ENCODE assay signal across 33 mouse cellular contexts in the genomic region with DNA sequence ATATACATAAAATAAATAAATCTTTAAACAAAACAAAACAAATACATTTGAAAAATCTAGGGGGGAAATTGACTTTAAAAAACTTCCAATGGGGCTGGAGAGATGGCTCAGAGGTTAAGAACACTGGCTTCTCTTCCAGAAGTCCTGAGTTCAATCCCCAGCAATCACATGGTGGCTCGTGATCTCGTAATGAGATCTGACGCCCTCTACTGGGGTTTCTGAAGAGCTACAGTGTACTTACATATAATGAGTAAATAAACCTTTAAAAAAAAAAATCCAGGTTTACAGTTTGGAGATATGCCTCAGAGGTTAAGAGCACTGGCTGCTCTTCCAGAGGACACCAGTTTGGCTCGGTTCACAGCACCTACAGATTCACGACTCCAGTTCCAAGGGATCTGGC. TPM values are rescaled to one million over a fixed set of nuclear protein-coding genes. Genes with fewer than 3 reads are reported as not detected.
"Had no signal": no experiment of that assay in that cellular context is flagged by ENCODE, and none has a peak within 500 bp of the region (broad histone marks: within the 10 kb centered on the region; RNA-seq: fewer than 3 reads in every experiment).

No protein-coding gene starts in this region.

- H3K4me2 ChIP-seq: limb, embryonic 12.5 days; limb, embryonic 15.5 days; liver, embryonic 11.5 days; liver, embryonic 15.5 days; midbrain, embryonic 11.5 days; neural tube, embryonic 13.5 days; stomach, embryonic 15.5 days had no signal

- H3K27ac ChIP-seq: kidney, postnatal 0 days; limb, embryonic 12.5 days; limb, embryonic 15.5 days; liver, embryonic 15.5 days; neural tube, embryonic 13.5 days; stomach, embryonic 15.5 days had no signal

- H3K36me3 ChIP-seq: limb, embryonic 12.5 days; limb, embryonic 15.5 days; liver, embryonic 15.5 days; neural tube, embryonic 13.5 days; stomach, embryonic 15.5 days had no signal

- H3K27me3 ChIP-seq: limb, embryonic 12.5 days; limb, embryonic 15.5 days; liver, embryonic 15.5 days; neural tube, embryonic 13.5 days; stomach, embryonic 15.5 days had no signal

- DNase-seq: kidney, adult 18-20 months; kidney, adult 9 months; kidney, postnatal 25 days; left cerebral cortex, postnatal 4 days; lung, adult 2 months; lung, postnatal 14 days; lung, postnatal 4 days; retina, postnatal 1 day; right cerebral cortex, postnatal 25 days; spleen, adult 18-20 months; thymus, adult 2 months; thymus, postnatal 14 days had no signal

- H3K4me3 ChIP-seq: limb, embryonic 12.5 days; limb, embryonic 15.5 days; liver, embryonic 15.5 days; myocyte; neural tube, embryonic 13.5 days; stomach, embryonic 15.5 days had no signal

- H3K9ac ChIP-seq: limb, embryonic 12.5 days; limb, embryonic 15.5 days; liver, embryonic 15.5 days; neural tube, embryonic 13.5 days; stomach, embryonic 15.5 days had no signal

- ATAC-seq: midbrain, embryonic 16.5 days had no signal

- H3K9me3 ChIP-seq: limb, embryonic 12.5 days; limb, embryonic 15.5 days; liver, embryonic 15.5 days; neural tube, embryonic 13.5 days; stomach, embryonic 15.5 days had no signal

- H3K4me1 ChIP-seq: limb, embryonic 15.5 days; neural tube, embryonic 13.5 days; stomach, embryonic 15.5 days had no signal

RNA-seq across cellular contexts. Expression of a gene that starts 17.3 kb away (rescaled TPM):
- total RNA-seq: layer of hippocampus, adult 8-10 months; layer of hippocampus, postnatal 14 days; left cerebral cortex, adult 8-10 months; left cerebral cortex, postnatal 14 days; left cerebral cortex, postnatal 4 days; megakaryocyte-erythroid progenitor cell, adult 5-6 weeks; monocyte, adult 5-6 weeks; neutrophil, adult 5-6 weeks had no signal
- polyA plus RNA-seq: large intestine, adult 2 months; limb, embryonic 12.5 days; limb, embryonic 15.5 days; lung, adult 2 months; lung, embryonic 16.5 days; midbrain, embryonic 11.5 days; myocyte; neural tube, embryonic 13.5 days; testis, adult 2 months; thymus, adult 2 months had no signal

RNA-seq across cellular contexts. Expression of a gene that starts 27.2 kb away (rescaled TPM):
- total RNA-seq: megakaryocyte progenitor cell, adult 5-6 weeks had no signal
